Mouse (Mus musculus) T-helper 2 cell (primary cell): ENCODE data around the gene Synj2.

Source experiments
- in situ Hi-C: fragments of 300-600 bp; cut with MboI, MseI; formaldehyde crosslinking; loops from one replicate; pipeline ENCODE4 v1.15.1; 2025; ENCODE audit warnings: high pct_unique_total_duplicates

The Synj2 gene

GRCm38 (mm10) chr17:5934554-5935324 is 6.3 kb upstream of the Synj2 start:
- in situ Hi-C loops: no loop called here

- in situ Hi-C loops: no loop called here
Observed at GRCm38 (mm10) chr17:5935680-5936079, 5.4 kb upstream of the Synj2 start.

GRCm38 (mm10) chr17:5936276-5936675 is 4.8 kb upstream of the Synj2 start:
- in situ Hi-C loops: no loop called here

GRCm38 (mm10) chr17:5937441-5937840 is 3.6 kb upstream of the Synj2 start:
- in situ Hi-C loops: no loop called here

- in situ Hi-C loops: loop anchor here (5.0 kb wide), 1 partner anchor 37 kb away; no protein-coding TSS in a partner anchor
Observed at GRCm38 (mm10) chr17:5939871-5940270, 1.2 kb upstream of the Synj2 start.

GRCm38 (mm10) chr17:5940792-5941191 is 288 bp upstream of the Synj2 start:
- in situ Hi-C loops: loop anchor here (5.0 kb wide), 1 partner anchor 37 kb away; no protein-coding TSS in a partner anchor

- in situ Hi-C loops: loop anchor here (5.0 kb wide), 1 partner anchor 35 kb away; no protein-coding TSS in a partner anchor
Observed at GRCm38 (mm10) chr17:5942156-5942555, 1.1 kb downstream of the Synj2 start.

- in situ Hi-C loops: loop anchor here (5.0 kb wide), 1 partner anchor 34 kb away; no protein-coding TSS in a partner anchor
Observed at GRCm38 (mm10) chr17:5943053-5943452, 2.0 kb downstream of the Synj2 start.

- in situ Hi-C loops: no loop called here
Observed at GRCm38 (mm10) chr17:5947039-5947438, 6.0 kb downstream of the Synj2 start.

- in situ Hi-C loops: no loop called here
Observed at GRCm38 (mm10) chr17:5952455-5952854, 11.4 kb downstream of the Synj2 start.

GRCm38 (mm10) chr17:5956350-5957000 is 15.4 kb downstream of the Synj2 start:
- in situ Hi-C loops: no loop called here

GRCm38 (mm10) chr17:5957097-5957496 is 16.0 kb downstream of the Synj2 start:
- in situ Hi-C loops: no loop called here

GRCm38 (mm10) chr17:5958229-5958628 is 17.1 kb downstream of the Synj2 start:
- in situ Hi-C loops: no loop called here

- in situ Hi-C loops: no loop called here
Observed at GRCm38 (mm10) chr17:5958636-5959035, 17.6 kb downstream of the Synj2 start.

- in situ Hi-C loops: no loop called here
Observed at GRCm38 (mm10) chr17:5959096-5959495, 18.0 kb downstream of the Synj2 start.

GRCm38 (mm10) chr17:5959802-5960201 is 18.7 kb downstream of the Synj2 start:
- in situ Hi-C loops: loop anchor here (10.0 kb wide), 1 partner anchor 785 kb away; no protein-coding TSS in a partner anchor

GRCm38 (mm10) chr17:5963766-5964165 is 22.7 kb downstream of the Synj2 start:
- in situ Hi-C loops: loop anchor here (10.0 kb wide), 1 partner anchor 789 kb away; no protein-coding TSS in a partner anchor

- in situ Hi-C loops: loop anchor here (10.0 kb wide), 1 partner anchor 790 kb away; no protein-coding TSS in a partner anchor
Observed at GRCm38 (mm10) chr17:5965084-5965781, 24.2 kb downstream of the Synj2 start.

GRCm38 (mm10) chr17:5966706-5967105 is 25.6 kb downstream of the Synj2 start:
- in situ Hi-C loops: loop anchor here (10.0 kb wide), 1 partner anchor 792 kb away; no protein-coding TSS in a partner anchor

GRCm38 (mm10) chr17:5968562-5968961 is 27.5 kb downstream of the Synj2 start:
- in situ Hi-C loops: loop anchor here (10.0 kb wide), 1 partner anchor 794 kb away; no protein-coding TSS in a partner anchor

GRCm38 (mm10) chr17:5969246-5969645 is 28.2 kb downstream of the Synj2 start:
- in situ Hi-C loops: loop anchor here (10.0 kb wide), 1 partner anchor 794 kb away; no protein-coding TSS in a partner anchor
